Mouse (Mus musculus) gastrocnemius, postnatal 14 days (tissue): ENCODE data around the gene Iqcg. TPM values are rescaled to one million over a fixed set of nuclear protein-coding genes. Genes with fewer than 3 reads are reported as not detected.
"Not testable (repeated sequence)": the region's sequence is repeated elsewhere in the genome, so short reads cannot be mapped to it uniquely, and the experiment has no call there.

Experiments
- DNase-seq: peaks from one replicate; pipeline ENCODE4 v3.0.0; 2021; ENCODE audit warnings: mixed read lengths
- intact Hi-C: fragments of 180-260 bp; cut with DNase I; formaldehyde crosslinking; loops from one replicate; pipeline ENCODE4 v1.15.1; 2025; ENCODE audit warnings: low total_unique reads
- long read RNA-seq, 2 experiments: library from polyadenylated mRNA; stranded (forward); transcript quantifications; one replicate each; pipeline ENCODE4 v2.0.0; 2021
- total RNA-seq, 2 experiments: library from RNA; stranded (reverse); gene quantifications; 2 replicates each; pipeline ENCODE4 v1.2.3; 2021

The Iqcg gene
- total RNA-seq, result 1 to 10 TPM; 1.9 to 2.2 TPM
- long read RNA-seq, experiment 1, partial matches to known transcripts, result 5 of 5 reads
- long read RNA-seq, experiment 1, other reads (novel, unspliced or antisense), result 0 of 5 reads
- long read RNA-seq, experiment 2, partial matches to known transcripts, result 4 of 5 reads
- long read RNA-seq, experiment 2, other reads (novel, unspliced or antisense), result 1 of 5 reads

DNA sequence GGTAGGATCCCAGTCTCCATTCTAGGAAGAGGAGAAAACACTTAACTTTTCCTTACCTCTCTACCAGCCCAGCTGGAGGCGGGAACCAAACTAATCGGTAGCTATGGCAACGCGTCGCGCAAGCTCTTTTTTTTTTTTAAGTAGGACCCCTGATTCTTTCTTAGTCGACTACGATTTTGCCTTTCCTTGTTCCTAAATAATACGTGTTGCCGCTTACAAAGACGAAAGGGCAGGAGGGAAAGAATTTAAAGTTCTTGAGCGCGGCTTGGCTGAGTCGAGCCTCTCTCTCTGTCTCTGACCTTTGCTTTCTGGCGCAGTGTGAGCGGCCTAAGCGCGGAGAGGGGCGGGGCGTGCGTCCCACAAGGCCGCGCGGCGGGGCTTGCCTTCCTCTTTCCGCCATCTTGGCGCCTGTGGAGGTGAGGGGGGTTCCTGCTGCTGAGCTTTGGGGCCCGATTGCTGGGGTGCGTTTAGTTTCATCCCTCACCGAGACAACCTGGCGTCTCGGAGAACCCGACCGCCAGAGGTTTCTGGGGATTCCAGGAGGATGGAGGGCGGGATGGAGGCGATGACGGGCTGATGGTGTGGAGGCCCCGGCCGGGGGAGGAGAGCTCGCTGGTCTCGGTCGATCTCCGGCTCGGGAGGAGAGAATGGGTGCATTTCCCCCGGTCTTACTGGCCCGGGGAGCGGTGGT lies at the start of gene Iqcg, which contains the start of gene Rpl35a:
Gene Iqcg, minus strand, starts transcription at position 124 of the 691 bp plus-strand sequence.
Gene Rpl35a, plus strand, starts transcription at position 359 of the 691 bp plus-strand sequence.
- DNase-seq, result peak; percentile 87
- intact Hi-C loops, result no loop called here

- intact Hi-C loops, result no loop called here
- DNase-seq, result no peak
Observed at GRCm38 (mm10) chr16:33085666-33086065, 29.6 kb upstream of the Iqcg start.

- DNase-seq, result no peak
- intact Hi-C loops, result no loop called here
Observed at GRCm38 (mm10) chr16:33083996-33084395, 28.0 kb upstream of the Iqcg start.

DNA sequence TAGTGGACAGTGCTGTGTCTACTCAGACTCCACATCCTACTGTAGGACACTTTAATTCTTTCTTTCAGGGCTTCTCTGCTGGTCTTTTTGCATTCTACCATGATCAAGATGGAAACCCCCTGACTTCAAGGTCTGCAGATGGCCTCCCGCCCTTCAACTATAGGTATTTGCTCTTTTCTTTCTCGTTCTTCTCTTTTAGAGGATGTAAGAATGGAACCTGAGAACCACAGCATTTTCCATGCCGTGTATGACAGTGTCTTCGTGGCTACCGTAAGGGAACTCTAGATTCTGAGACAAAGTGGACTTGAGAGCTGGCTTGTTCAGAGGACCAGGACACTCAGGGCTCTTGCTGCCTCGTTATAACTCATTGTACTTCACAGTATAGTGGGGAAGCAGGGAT lies 26.9 kb upstream of the Iqcg start:
- intact Hi-C loops, result no loop called here
- no peak for DNase-seq

DNA sequence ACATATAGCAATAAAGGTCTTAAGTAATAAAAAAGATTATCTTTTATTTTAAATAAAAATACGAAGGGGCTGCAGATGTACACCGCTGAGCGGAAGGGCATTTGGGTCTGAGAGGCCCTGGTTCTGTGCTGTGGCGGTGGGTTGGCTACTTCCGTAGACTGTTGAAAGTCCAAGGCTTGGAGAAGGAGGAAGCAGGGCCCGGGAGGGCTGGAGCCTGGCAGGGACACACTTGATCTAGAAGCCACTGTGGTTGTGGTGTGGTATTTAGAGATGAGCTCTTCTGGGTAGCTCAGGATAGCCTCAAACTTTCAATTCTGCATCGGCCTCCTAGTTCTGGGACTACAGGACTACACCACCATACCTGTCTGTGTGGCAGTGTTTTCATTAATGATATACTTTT lies 24.0 kb upstream of the Iqcg start:
- no peak for DNase-seq
- intact Hi-C loops, result no loop called here

- DNase-seq, result no peak
- intact Hi-C loops, result no loop called here
Observed at GRCm38 (mm10) chr16:33077069-33077627, 21.1 kb upstream of the Iqcg start.

- intact Hi-C loops, result no loop called here
- DNase-seq, result no peak
Observed at GRCm38 (mm10) chr16:33076078-33076477, 20.1 kb upstream of the Iqcg start.

- no peak for DNase-seq
- intact Hi-C loops, result no loop called here
Observed at GRCm38 (mm10) chr16:33074967-33075366, 18.9 kb upstream of the Iqcg start.

DNA sequence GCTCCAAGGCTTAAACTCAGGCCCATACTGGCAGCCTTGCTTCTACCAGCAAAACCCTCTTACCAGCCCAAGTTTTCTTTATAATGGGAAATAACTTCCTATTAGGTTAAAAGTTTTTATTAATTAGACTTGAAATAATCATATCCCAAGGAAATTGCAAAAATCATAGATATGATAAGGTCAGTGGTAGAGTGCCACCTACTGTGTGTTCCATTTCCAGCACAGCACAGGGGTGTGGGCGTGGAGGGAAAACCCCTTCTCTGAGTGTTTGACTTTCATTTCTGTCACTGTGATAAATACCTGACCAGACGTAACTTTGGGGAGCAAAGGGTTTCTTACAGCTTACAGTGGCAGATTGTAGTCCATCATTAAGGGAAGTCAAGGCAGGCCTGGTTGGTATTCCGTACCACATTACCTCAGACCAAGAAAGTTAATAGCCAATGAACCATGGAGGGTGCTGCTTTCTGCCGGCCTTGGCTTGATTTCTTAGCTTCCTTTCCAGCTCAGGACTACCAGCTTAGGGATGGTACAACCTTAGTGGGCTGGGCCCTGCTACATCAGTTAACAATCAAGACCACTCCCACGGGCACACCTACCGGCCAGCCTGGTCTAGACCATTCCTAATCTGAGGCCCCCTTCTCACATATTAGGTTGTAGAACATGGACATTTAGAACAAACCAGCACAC lies 17.0 kb upstream of the Iqcg start:
- intact Hi-C loops, result no loop called here
- DNase-seq, result no peak

DNA sequence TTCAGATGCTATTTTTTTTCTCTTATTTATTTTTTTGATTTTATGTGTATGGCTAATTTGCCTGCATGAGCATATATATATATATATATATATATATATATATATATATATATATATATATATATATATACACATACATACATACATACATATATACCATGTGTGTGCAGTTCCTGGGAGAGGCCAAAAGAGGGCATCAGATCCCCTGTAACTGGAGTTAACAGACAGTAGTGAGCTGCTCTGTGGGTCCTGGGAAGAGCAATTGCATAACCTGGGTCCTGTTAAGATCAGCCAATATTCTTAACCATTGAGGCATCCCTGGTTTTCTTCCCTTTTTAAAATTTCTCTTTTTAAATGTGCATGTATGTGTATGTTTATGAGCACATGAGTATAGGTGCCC lies 14.9 kb upstream of the Iqcg start:
- DNase-seq, result no peak
- intact Hi-C loops, result no loop called here

DNA sequence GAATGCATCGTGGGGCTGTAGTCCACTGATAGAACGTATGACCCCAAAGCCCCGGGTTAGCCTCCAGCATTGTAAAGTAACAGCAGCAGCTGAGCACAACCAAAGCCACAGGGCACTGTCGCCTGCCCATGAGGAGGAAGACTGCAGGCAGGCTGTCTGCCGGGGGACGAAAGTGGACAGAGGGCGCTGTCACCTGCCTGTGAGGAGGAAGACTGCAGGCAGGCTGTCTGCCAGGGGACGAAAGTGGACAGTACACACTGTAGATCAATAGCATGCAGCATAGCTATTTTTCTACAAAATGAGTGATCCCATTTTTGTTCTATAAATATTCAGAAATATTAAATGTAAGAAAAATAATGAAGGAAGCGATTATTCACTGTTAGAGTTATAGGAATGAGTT lies 8.6 kb upstream of the Iqcg start:
- no peak for DNase-seq
- intact Hi-C loops, result no loop called here

DNA sequence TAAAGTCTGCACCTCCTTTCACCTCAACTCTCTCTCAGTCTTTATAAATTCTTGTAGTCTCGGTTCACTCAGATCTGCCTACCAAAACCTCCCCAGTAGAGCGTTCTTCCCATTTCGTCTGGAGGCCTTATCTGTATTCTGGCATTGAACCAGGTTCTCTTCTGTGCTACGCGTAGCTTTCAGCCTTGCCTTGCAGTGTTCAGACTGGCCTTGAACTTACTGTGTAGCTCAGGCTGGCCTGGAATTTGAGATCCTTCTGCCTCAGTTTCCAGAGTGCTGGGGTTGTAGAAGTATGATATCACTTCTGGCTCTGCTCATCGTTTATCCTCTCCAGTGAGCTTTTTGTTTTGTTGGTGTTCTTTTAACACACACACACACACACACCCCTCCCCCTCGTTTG lies 7.2 kb upstream of the Iqcg start:
- no peak for DNase-seq
- intact Hi-C loops, result no loop called here

GRCm38 (mm10) chr16:33062682-33063131 lies 6.7 kb upstream of the Iqcg start:
- intact Hi-C loops, result no loop called here
- DNase-seq, result no peak

- peak; percentile 93 for DNase-seq
- intact Hi-C loops, result no loop called here
Observed at GRCm38 (mm10) chr16:33062024-33062681, 6.1 kb upstream of the Iqcg start, which contains the start of gene Lmln. Lmln (plus strand) TSS chr16:33062521.

GRCm38 (mm10) chr16:33061400-33061799 lies 5.4 kb upstream of the Iqcg start:
- intact Hi-C loops, result no loop called here
- no peak for DNase-seq

DNA sequence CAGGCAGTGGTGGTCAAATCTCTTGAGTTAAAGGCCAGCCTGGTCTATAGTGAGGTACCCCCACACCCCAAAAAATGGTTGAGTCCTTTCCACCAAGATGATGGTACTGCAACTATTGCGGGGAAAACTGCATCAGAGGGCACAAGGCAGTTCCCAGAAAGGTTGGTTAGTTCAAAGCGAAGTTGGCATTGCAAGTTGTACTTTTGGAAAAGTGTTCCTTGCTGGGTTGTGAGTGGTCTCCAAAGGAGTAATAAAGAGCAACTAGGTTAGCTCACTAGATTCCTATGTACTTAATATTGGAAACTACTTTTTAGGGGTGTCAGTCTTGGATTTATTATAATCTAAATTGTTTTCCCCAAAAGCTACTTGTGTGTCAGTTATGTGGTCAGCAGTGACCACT lies 4.9 kb upstream of the Iqcg start:
- intact Hi-C loops, result no loop called here
- DNase-seq, result no peak

- intact Hi-C loops, result no loop called here
- no peak for DNase-seq
Observed at GRCm38 (mm10) chr16:33059471-33059870, 3.5 kb upstream of the Iqcg start.

GRCm38 (mm10) chr16:33058656-33059055 lies 2.6 kb upstream of the Iqcg start:
- DNase-seq, intact Hi-C loops: not testable (repeated sequence)

GRCm38 (mm10) chr16:33058033-33058432 lies 2.0 kb upstream of the Iqcg start:
- intact Hi-C loops, result no loop called here
- no peak for DNase-seq

- no peak for DNase-seq
- intact Hi-C loops, result no loop called here
Observed at GRCm38 (mm10) chr16:33056786-33057185, 768 bp upstream of the Iqcg start.
